Mouse (Mus musculus): ENCODE data around the gene Cttn. TPM values are rescaled to one million over a fixed set of nuclear protein-coding genes. Genes with fewer than 3 reads are reported as not detected.

Gene Cttn
- polyA plus RNA-seq, 1 experiment from 2014 or later = 169 TPM

DNA sequence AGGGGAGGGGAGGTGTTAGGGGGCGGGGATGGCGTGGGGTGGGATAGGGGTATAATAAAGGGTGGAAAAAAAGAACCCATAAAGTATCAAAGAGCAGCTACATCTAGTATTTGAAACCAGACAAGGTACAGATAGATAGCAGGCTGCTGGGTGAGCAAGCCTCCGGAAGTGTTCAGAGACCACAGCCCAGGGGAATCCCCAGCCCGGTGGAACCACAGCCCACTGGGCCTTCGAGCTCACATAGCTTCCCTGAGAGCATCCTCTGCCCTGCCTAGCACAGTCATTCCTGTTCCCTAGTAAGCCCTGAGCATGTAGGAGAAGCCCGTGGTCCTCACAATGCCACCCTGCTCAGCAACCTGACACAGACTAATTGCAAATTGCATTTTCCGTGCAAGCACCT is 26.0 kb downstream of the Cttn start:
- H3K4me2 ChIP-seq (ENCODE audit: low read depth, low read length) = no peak overlapping the region
- ATAC-seq (replicated peaks; ENCODE audit: insufficient number of reproducible peaks, low FRiP score, low TSS enrichment, low read depth) = no peak
- no peak overlapping the region for H3K9ac ChIP-seq (replicated peaks; ENCODE audit: low read length)
- no peak for DNase-seq (ENCODE audit: low spot score)
- no peaks in the 10 kb centered on the region for H3K4me1 ChIP-seq (ENCODE audit: control insufficient read depth, insufficient read depth, low read length)
- H3K4me3 ChIP-seq (ENCODE audit: low read depth, low read length) = no peak overlapping the region
- no peaks in the 10 kb centered on the region for H3K27me3 ChIP-seq (ENCODE audit: control insufficient read depth, insufficient read depth, low read length)
- WGBS = 89% methylated on average over 7 of the region's 7 CpGs
- H3K27ac ChIP-seq (replicated peaks; ENCODE audit: low read depth, low read length) = no peak overlapping the region
- H3K9me3 ChIP-seq (replicated peaks; ENCODE audit: control insufficient read depth, low read length) = no peaks in the 10 kb centered on the region
- H3K36me3 ChIP-seq (replicated peaks; ENCODE audit: control insufficient read depth, insufficient read depth, low read depth, low read length) = peaks cover 23% of the 10 kb centered on the region

GRCm38 (mm10) chr7:144441976-144442375 is 28.8 kb downstream of the Cttn start:
- DNase-seq (ENCODE audit: low spot score) (no peak), ATAC-seq (replicated peaks; ENCODE audit: insufficient number of reproducible peaks, low FRiP score, low TSS enrichment, low read depth) (no peak)
- Histone ChIP-seq H3K27ac (replicated peaks; ENCODE audit: low read depth, low read length) (no peak overlapping the region), H3K4me3 (ENCODE audit: low read depth, low read length) (no peak overlapping the region), H3K9ac (replicated peaks; ENCODE audit: low read length) (no peak overlapping the region), H3K4me1 (ENCODE audit: control insufficient read depth, insufficient read depth, low read length) (no peaks in the 10 kb centered on the region), H3K36me3 (replicated peaks; ENCODE audit: control insufficient read depth, insufficient read depth, low read depth, low read length) (peaks cover 40% of the 10 kb centered on the region), H3K9me3 (replicated peaks; ENCODE audit: control insufficient read depth, low read length) (no peaks in the 10 kb centered on the region), H3K27me3 (ENCODE audit: control insufficient read depth, insufficient read depth, low read length) (no peaks in the 10 kb centered on the region), H3K4me2 (ENCODE audit: low read depth, low read length) (no peak overlapping the region)
- WGBS = 93% methylated on average over 4 of the region's 4 CpGs

DNA sequence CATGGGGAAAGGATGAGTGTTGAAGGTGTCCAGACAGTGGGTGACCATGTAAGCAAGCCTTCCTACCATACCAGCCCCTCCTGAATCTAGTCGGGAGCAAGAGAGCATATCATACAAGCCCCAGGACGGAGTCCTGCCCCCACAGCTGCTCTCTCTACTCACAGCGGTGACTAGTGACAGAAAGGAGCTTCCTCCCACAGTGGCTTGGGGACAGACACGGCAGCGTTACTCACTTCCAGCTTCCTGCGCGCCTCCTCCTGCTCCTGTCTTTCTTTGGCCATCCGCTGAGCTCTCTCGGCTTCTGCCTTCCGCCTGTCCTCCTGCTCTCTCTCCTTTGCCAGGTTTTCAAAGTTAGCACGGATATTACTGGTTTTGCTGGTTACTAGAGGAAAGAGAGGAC is 29.3 kb downstream of the Cttn start:
- Histone ChIP-seq H3K4me3 (ENCODE audit: low read depth, low read length) (no peak overlapping the region), H3K9me3 (replicated peaks; ENCODE audit: control insufficient read depth, low read length) (no peaks in the 10 kb centered on the region), H3K27me3 (ENCODE audit: control insufficient read depth, insufficient read depth, low read length) (no peaks in the 10 kb centered on the region), H3K36me3 (replicated peaks; ENCODE audit: control insufficient read depth, insufficient read depth, low read depth, low read length) (peaks cover 43% of the 10 kb centered on the region), H3K27ac (replicated peaks; ENCODE audit: low read depth, low read length) (no peak overlapping the region), H3K4me2 (ENCODE audit: low read depth, low read length) (no peak overlapping the region), H3K4me1 (ENCODE audit: control insufficient read depth, insufficient read depth, low read length) (no peaks in the 10 kb centered on the region), H3K9ac (replicated peaks; ENCODE audit: low read length) (no peak overlapping the region)
- DNase-seq (ENCODE audit: low spot score) (no peak), ATAC-seq (replicated peaks; ENCODE audit: insufficient number of reproducible peaks, low FRiP score, low TSS enrichment, low read depth) (no peak)
- 96% methylated on average over 10 of the region's 11 CpGs for WGBS

DNA sequence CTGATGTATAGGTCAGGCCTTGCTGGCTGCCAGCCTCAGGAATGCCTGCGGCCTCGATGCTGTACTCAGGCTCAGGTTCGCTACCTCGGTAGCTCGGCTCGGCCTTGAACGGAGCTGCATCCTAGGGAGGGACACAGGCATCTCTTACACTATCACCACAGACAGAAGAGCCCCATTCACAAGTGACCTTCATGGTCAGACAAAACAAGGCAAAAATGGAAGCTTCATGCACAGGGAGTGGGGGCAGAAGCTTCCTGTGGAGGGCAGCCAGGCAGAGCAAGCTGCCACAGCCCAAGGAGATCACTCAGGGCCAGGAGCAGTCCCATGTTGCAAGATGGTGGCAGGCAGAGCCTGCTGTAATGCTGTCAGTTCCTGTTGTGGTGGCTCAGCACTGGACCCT is 32.0 kb downstream of the Cttn start:
- Histone ChIP-seq H3K36me3 (replicated peaks; ENCODE audit: control insufficient read depth, insufficient read depth, low read depth, low read length) (peaks cover 34% of the 10 kb centered on the region), H3K4me3 (ENCODE audit: low read depth, low read length) (no peak overlapping the region), H3K4me1 (ENCODE audit: control insufficient read depth, insufficient read depth, low read length) (no peaks in the 10 kb centered on the region), H3K9me3 (replicated peaks; ENCODE audit: control insufficient read depth, low read length) (no peaks in the 10 kb centered on the region), H3K9ac (replicated peaks; ENCODE audit: low read length) (no peak overlapping the region), H3K4me2 (ENCODE audit: low read depth, low read length) (no peak overlapping the region), H3K27me3 (ENCODE audit: control insufficient read depth, insufficient read depth, low read length) (no peaks in the 10 kb centered on the region), H3K27ac (replicated peaks; ENCODE audit: low read depth, low read length) (no peak overlapping the region)
- WGBS = 96% methylated on average over 7 of the region's 7 CpGs
- no peak for DNase-seq (ENCODE audit: low spot score)
- ATAC-seq (replicated peaks; ENCODE audit: insufficient number of reproducible peaks, low FRiP score, low TSS enrichment, low read depth) = no peak

DNA sequence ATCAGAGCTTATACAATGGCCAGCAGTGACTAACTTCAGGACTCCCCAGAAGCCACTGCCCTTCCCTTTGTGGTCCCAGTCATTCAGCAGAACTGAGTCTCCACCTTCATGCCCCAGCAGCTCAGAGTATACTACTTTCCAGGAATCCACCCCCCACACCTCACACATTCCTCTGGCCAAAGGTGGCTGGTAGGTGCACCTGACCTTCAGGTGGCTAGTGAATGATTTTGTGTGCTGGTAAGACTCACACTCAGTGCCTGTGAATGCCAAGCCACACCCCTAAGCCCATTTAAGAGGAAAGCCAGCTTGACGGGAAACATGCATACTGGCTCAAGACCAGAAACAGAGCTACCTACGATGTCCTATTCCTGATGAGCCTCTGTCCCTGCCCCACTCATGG is 37.9 kb downstream of the Cttn start:
- WGBS = 78% methylated on average over 2 of the region's 2 CpGs
- no peak for ATAC-seq (replicated peaks; ENCODE audit: insufficient number of reproducible peaks, low FRiP score, low TSS enrichment, low read depth)
- no peaks in the 10 kb centered on the region for H3K27me3 ChIP-seq (ENCODE audit: control insufficient read depth, insufficient read depth, low read length)
- H3K4me2 ChIP-seq (ENCODE audit: low read depth, low read length) = no peak overlapping the region
- no peak overlapping the region for H3K4me3 ChIP-seq (ENCODE audit: low read depth, low read length)
- no peak overlapping the region for H3K9ac ChIP-seq (replicated peaks; ENCODE audit: low read length)
- no peak for DNase-seq (ENCODE audit: low spot score)
- H3K4me1 ChIP-seq (ENCODE audit: control insufficient read depth, insufficient read depth, low read length) = no peaks in the 10 kb centered on the region
- no peak overlapping the region for H3K27ac ChIP-seq (replicated peaks; ENCODE audit: low read depth, low read length)
- no peaks in the 10 kb centered on the region for H3K9me3 ChIP-seq (replicated peaks; ENCODE audit: control insufficient read depth, low read length)
- H3K36me3 ChIP-seq (replicated peaks; ENCODE audit: control insufficient read depth, insufficient read depth, low read depth, low read length) = peaks cover 10% of the 10 kb centered on the region

DNA sequence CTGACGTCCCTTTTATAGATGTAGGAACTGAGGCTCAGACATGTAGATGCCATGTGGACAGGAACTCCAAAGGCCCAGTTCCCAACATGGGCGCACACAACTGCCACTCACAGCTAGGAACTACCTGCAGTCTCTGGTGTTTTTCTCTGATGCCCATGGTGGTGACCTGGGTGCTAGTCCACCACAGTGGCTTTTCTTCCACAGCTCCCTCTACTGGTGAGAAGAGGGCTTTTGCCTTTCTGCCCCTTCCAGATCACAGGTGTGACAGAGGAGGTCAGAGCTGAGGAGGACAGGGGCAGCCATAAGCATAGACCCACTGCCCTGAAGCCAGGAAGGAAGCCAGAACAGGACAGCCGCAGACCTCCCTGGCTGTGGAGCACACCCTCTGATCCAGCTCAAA is 43.3 kb downstream of the Cttn start:
- H3K9me3 ChIP-seq (replicated peaks; ENCODE audit: control insufficient read depth, low read length) = no peaks in the 10 kb centered on the region
- DNase-seq (ENCODE audit: low spot score) (no peak), ATAC-seq (replicated peaks; ENCODE audit: insufficient number of reproducible peaks, low FRiP score, low TSS enrichment, low read depth) (no peak)
- no peaks in the 10 kb centered on the region for H3K27me3 ChIP-seq (ENCODE audit: control insufficient read depth, insufficient read depth, low read length)
- no peak overlapping the region for H3K4me3 ChIP-seq (ENCODE audit: low read depth, low read length)
- WGBS = 84% methylated on average over 3 of the region's 3 CpGs
- H3K9ac ChIP-seq (replicated peaks; ENCODE audit: low read length) = no peak overlapping the region
- H3K4me1 ChIP-seq (ENCODE audit: control insufficient read depth, insufficient read depth, low read length) = no peaks in the 10 kb centered on the region
- H3K27ac ChIP-seq (replicated peaks; ENCODE audit: low read depth, low read length) = no peak overlapping the region
- no peaks in the 10 kb centered on the region for H3K36me3 ChIP-seq (replicated peaks; ENCODE audit: control insufficient read depth, insufficient read depth, low read depth, low read length)
- no peak overlapping the region for H3K4me2 ChIP-seq (ENCODE audit: low read depth, low read length)

- no peak overlapping the region for H3K27ac ChIP-seq (replicated peaks; ENCODE audit: low read depth, low read length)
- no peak for ATAC-seq (replicated peaks; ENCODE audit: insufficient number of reproducible peaks, low FRiP score, low TSS enrichment, low read depth)
- H3K4me2 ChIP-seq (ENCODE audit: low read depth, low read length) = no peak overlapping the region
- WGBS = 83% methylated on average over 3 of the region's 3 CpGs
- no peaks in the 10 kb centered on the region for H3K36me3 ChIP-seq (replicated peaks; ENCODE audit: control insufficient read depth, insufficient read depth, low read depth, low read length)
- no peak overlapping the region for H3K4me3 ChIP-seq (ENCODE audit: low read depth, low read length)
- H3K4me1 ChIP-seq (ENCODE audit: control insufficient read depth, insufficient read depth, low read length) = no peaks in the 10 kb centered on the region
- H3K9ac ChIP-seq (replicated peaks; ENCODE audit: low read length) = no peak overlapping the region
- DNase-seq (ENCODE audit: low spot score) = no peak
- H3K27me3 ChIP-seq (ENCODE audit: control insufficient read depth, insufficient read depth, low read length) = no peaks in the 10 kb centered on the region
- H3K9me3 ChIP-seq (replicated peaks; ENCODE audit: control insufficient read depth, low read length) = no peaks in the 10 kb centered on the region
These were observed 44.2 kb downstream of the Cttn start for GRCm38 (mm10) chr7:144426594-144426993.

GRCm38 (mm10) chr7:144425953-144426352 is 44.9 kb downstream of the Cttn start:
- Histone ChIP-seq H3K4me3 (ENCODE audit: low read depth, low read length) (no peak overlapping the region), H3K4me1 (ENCODE audit: control insufficient read depth, insufficient read depth, low read length) (no peaks in the 10 kb centered on the region), H3K4me2 (ENCODE audit: low read depth, low read length) (no peak overlapping the region), H3K9ac (replicated peaks; ENCODE audit: low read length) (no peak overlapping the region), H3K9me3 (replicated peaks; ENCODE audit: control insufficient read depth, low read length) (no peaks in the 10 kb centered on the region), H3K36me3 (replicated peaks; ENCODE audit: control insufficient read depth, insufficient read depth, low read depth, low read length) (no peaks in the 10 kb centered on the region), H3K27ac (replicated peaks; ENCODE audit: low read depth, low read length) (no peak overlapping the region), H3K27me3 (ENCODE audit: control insufficient read depth, insufficient read depth, low read length) (no peaks in the 10 kb centered on the region)
- DNase-seq (ENCODE audit: low spot score) (peak; percentile 72), ATAC-seq (replicated peaks; ENCODE audit: insufficient number of reproducible peaks, low FRiP score, low TSS enrichment, low read depth) (no peak)
- WGBS = 13% methylated on average over 8 of the region's 8 CpGs
